Mouse (Mus musculus) liver, adult 2 months (tissue): ENCODE measurements at regions not wholly inside any gene's neighbourhood (a gene's known extent, or its start where the extent isn't known, plus 50 kb on each side); places are given as distances from the start of the nearest gene placed in this dataset.

Experiments
- CTCF ChIP-seq: fragments of 200-500 bp; IDR thresholded peaks from 2 replicates; pipeline ENCODE4 v1.5.1; 2011; ENCODE audit warnings: low read depth, low read length, control low read depth
- POLR2A ChIP-seq: fragments of 200-500 bp; IDR thresholded peaks from 2 replicates; pipeline ENCODE4 v1.6.1; 2011; ENCODE audit warnings: low read length, control low read depth; ENCODE audit not compliant: insufficient read depth; ENCODE audit errors: extremely low read depth

DNA sequence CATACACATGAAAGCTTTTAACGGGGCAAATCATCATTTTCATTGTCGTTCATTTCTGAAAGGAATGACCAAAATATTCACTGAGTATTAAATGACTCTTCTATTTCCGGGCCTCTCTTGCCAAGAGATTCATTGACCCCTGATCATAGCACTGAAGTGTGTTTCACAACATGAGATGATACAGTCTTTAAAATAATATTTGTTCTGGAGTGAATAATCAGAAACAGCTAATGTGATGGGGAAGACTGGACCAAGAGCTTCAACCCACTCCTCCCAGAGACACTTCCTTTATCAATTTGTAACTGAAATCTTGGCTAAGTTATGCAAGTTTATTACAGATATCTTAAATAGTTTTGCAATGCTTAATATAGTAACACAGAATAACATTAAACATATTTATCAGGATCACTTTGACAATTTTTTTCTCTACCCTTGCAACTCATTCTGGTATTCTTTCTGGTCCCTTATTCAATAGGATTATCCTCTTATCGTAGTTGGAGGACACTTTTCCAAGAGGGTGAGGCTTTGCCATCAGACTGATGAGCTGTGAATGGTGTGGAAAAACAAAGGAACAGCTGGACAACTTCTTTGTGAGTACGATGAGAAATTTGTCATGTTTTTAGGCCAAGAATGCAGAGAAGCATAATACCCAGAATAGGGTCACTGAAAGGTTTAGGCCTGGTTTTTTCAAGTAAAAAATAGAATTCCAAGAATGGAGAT is 149.6 kb upstream of the Sema3d start:
- no peak for TF ChIP-seq POLR2A
- TF ChIP-seq CTCF: no peak
